Mouse (Mus musculus) stomach, embryonic 15.5 days (tissue): Measurements from ENCODE around the gene Kazald1. TPM values are rescaled to one million over a fixed set of nuclear protein-coding genes. Genes with fewer than 3 reads are reported as not detected.

ENCODE experiments used
- ATAC-seq: fragments of 200-750 bp; cut with Nextera tagmentation; 2 replicates; pipeline ENCODE4 v1.8.0; 2017; ENCODE audit warnings: low read depth, moderate number of reproducible peaks, moderate TSS enrichment; ENCODE audit not compliant: insufficient read depth, low FRiP score
- H3K27ac ChIP-seq: fragments of 300-500 bp; sonication (generic); 2 replicates; pipeline ENCODE4 v1.5.1; 2015; ENCODE audit warnings: mild to moderate bottlenecking, inconsistent platforms
- H3K27me3 ChIP-seq: fragments of 300-500 bp; sonication (generic); replicated peaks from 2 replicates; pipeline ENCODE4 v1.6.1; 2015; ENCODE audit warnings: inconsistent platforms
- H3K36me3 ChIP-seq: fragments of 300-500 bp; sonication (generic); 2 replicates; pipeline ENCODE4 v1.6.1; 2015; ENCODE audit warnings: inconsistent platforms
- H3K4me1 ChIP-seq: fragments of 300-500 bp; sonication (generic); 2 replicates; pipeline ENCODE4 v1.6.1; 2015; ENCODE audit warnings: inconsistent platforms
- H3K4me2 ChIP-seq: fragments of 300-500 bp; sonication (generic); 2 replicates; pipeline ENCODE4 v1.6.1; 2015; ENCODE audit warnings: mild to moderate bottlenecking, inconsistent platforms
- H3K4me3 ChIP-seq: fragments of 300-500 bp; sonication (generic); replicated peaks from 2 replicates; pipeline ENCODE4 v1.5.1; 2015; ENCODE audit warnings: inconsistent platforms
- H3K9ac ChIP-seq: fragments of 300-500 bp; sonication (generic); 2 replicates; pipeline ENCODE4 v1.6.1; 2015; ENCODE audit warnings: inconsistent platforms
- H3K9me3 ChIP-seq: fragments of 300-500 bp; sonication (generic); 2 replicates; pipeline ENCODE4 v1.6.1; 2016; ENCODE audit warnings: inconsistent platforms
- WGBS: fragments of 180-500 bp; shearing (Covaris S2); methylation state at CpG from one replicate; pipeline ENCODE4 v1.1.7; 2015; 5-methylcytosine and 5-hydroxymethylcytosine counted together
- polyA plus RNA-seq: library from polyadenylated mRNA; unstranded; fragments of >200 nt; fragmentation: Nextera tagmentation; extraction: Ambion mirVana; gene quantifications from 2 replicates; pipeline ENCODE4 v1.2.1, GENCODE M21; 2015

Kazald1 gene
- polyA plus RNA-seq, result 49.2 and 50.1 TPM in 2 replicates

DNA sequence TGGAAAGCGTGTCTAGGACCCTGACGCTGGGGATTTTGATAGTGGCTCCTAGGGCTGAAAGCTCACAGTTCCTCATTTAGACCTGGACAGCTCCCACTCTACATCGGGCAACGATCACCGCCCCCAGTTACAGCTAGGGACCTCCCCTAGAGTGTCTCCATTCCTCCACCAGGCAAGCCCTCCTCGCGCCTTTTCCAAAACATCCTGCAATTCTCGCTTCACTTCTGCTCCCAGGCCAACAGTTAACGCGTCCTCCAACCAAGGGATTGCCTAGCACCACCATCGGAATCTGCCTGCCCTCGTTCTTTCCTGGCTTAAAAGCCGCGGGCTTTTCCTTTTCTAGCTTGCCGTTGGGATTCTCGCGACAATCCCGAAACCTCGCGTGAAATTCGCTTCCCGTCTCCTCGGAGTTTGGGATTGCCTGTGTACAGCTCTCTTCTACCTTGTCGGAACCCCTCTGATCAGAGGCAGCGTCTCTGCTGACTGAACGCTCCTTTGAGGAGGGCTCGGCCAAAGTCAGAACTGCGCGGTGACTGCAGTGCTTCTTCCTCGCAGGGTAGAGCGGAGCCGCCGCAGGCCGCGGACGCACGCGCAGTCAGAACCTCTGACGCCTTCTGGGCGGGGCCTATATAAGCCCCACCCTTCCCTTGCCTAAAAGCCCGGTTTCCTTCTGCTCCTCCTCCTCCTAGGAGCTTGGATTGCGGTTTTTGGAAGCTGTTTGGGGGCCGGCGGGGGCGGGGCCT lies at the start of gene Kazald1:
TSS of gene Kazald1 (plus strand) at position 662 of the 743 bp plus-strand sequence.
- peak within 1 kb of the TSS; percentile 97 for H3K4me2 ChIP-seq
- peak within 1 kb of the TSS; percentile 97 for H3K27ac ChIP-seq
- ATAC-seq, result peak; percentile 86
- peak within 1 kb of the TSS; percentile 89 for H3K9ac ChIP-seq
- H3K27me3 ChIP-seq, result peaks cover 38% of the 10 kb centered on the region
- peak within 1 kb of the TSS; percentile 78 for H3K4me3 ChIP-seq
- peaks cover 41% of the 10 kb centered on the region for H3K4me1 ChIP-seq
- no peaks in the 10 kb centered on the region for H3K9me3 ChIP-seq
- H3K36me3 ChIP-seq, result no peaks in the 10 kb centered on the region
- under 1% methylated on average over 45 of the region's 45 CpGs for WGBS

DNA sequence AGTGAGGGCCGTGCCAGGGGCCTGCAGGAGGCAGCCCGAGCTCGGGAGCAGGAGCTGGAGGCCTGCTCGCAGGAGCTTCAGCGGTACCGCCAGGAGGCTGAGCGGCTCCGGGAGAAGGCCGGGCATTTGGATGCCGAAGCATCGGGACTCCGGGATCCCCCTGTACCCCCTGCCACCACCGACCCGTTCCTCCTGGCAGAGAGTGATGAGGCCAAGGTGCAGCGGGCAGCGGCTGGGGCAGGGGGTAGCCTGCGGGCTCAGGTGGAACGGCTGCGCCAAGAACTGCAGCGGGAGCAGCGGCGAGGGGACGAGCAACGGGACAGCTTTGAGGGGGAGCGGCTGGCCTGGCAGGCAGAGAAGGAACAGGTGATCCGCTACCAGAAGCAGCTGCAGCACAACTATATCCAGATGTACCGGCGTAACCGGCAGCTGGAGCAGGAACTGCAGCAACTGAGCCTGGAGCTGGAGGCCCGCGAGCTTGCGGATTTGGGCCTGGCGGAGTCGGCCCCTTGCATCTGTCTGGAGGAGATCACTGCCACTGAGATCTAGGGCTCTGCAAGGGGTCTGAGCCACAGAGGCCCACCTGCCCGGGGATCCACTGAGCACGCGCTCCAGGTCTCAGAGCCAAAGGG lies 49.0 kb upstream of the Kazald1 start:
- Histone ChIP-seq H3K4me1 (peaks cover 33% of the 10 kb centered on the region), H3K27ac (no peak overlapping the region), H3K27me3 (no peaks in the 10 kb centered on the region), H3K4me2 (no peak overlapping the region), H3K9ac (no peak overlapping the region), H3K36me3 (peaks cover 38% of the 10 kb centered on the region), H3K4me3 (no peak overlapping the region), H3K9me3 (no peaks in the 10 kb centered on the region)
- no peak for ATAC-seq
- WGBS, result 87% methylated on average over 37 of the region's 37 CpGs

DNA sequence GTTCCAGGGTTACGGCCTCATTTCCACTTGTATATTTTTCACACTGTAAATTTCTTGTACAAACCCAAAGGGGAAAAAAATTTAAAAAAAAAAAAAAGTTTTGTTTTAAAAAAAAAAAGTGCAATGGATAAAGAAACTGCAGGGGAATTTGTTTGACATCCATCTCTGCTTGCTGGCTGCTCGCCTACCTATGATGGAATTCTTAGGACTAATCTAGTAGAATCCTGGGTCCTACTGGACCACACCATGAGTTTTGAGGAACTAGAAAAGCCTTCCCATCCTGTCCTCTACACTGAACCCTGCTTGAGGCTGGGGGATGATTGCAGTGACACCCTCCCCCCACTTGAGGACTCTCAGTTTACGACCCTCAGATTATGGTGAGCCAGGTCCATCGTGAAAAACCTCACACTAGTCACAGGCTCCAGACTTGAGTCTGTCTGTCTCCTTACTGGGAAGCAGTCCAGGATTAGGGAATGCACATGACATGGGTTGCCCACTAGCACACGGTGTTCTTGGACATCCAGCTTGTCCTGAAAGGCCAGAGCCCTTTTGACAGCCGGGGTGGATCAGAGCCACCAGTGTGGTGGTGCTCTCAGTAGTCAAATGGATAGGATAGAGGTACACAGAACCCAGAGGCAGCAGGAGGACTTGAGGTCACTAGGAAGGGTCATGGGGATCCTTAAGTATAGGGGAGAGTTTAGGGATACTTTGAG lies 47.9 kb upstream of the Kazald1 start:
- H3K4me2 ChIP-seq, result no peak overlapping the region
- no peaks in the 10 kb centered on the region for H3K27me3 ChIP-seq
- 70% methylated on average over 6 of the region's 6 CpGs for WGBS
- no peaks in the 10 kb centered on the region for H3K9me3 ChIP-seq
- ATAC-seq, result no peak
- H3K36me3 ChIP-seq, result peaks cover 38% of the 10 kb centered on the region
- H3K4me1 ChIP-seq, result peaks cover 25% of the 10 kb centered on the region
- no peak overlapping the region for H3K27ac ChIP-seq
- H3K4me3 ChIP-seq, result no peak overlapping the region
- no peak overlapping the region for H3K9ac ChIP-seq

DNA sequence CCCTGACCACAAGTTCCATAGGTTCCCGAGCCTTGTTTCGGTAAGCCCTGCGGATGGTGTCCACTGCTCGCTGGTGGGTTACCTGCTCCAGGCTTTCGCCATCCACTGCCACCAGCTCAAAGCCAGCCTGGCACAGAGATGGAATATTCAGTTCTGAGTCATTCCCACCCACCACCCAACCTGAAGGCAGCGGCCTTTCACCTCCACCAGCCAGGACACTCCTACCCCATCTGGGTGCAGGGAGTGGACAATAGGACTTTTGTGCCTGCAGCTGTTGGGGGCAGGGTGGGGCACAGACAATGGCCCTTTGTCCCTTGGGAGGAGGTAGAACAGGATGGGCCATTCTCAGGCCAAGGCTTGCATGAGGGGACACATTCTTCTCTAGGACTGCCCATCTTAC lies 47.2 kb upstream of the Kazald1 start:
- peaks cover 34% of the 10 kb centered on the region for H3K36me3 ChIP-seq
- H3K27ac ChIP-seq, result no peak overlapping the region
- ATAC-seq, result no peak
- no peak overlapping the region for H3K4me3 ChIP-seq
- peaks cover 32% of the 10 kb centered on the region for H3K4me1 ChIP-seq
- H3K27me3 ChIP-seq, result no peaks in the 10 kb centered on the region
- H3K4me2 ChIP-seq, result no peak overlapping the region
- H3K9ac ChIP-seq, result no peak overlapping the region
- 84% methylated on average over 6 of the region's 6 CpGs for WGBS
- no peaks in the 10 kb centered on the region for H3K9me3 ChIP-seq

DNA sequence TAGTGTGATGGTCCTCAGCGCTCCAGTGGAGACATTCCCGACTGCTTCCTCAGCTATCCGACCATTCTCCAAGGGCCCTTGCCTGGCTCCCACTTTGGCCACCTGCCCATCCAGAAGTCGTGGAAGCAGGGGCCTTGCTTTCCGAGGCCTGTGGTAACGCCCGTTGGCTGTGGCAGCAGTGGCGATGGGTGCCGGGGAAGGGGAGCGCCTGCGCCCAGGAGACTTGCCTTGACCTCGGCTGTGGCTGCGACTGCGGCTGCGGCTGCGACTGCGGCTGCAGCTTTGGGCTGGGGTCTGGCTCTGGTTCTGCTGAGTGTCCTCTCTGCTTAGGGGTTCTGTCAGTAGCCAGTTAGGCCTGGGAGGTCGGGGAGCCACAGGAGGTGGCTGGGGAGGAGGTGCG lies 46.3 kb upstream of the Kazald1 start:
- Histone ChIP-seq H3K27ac (no peak overlapping the region), H3K27me3 (no peaks in the 10 kb centered on the region), H3K4me3 (no peak overlapping the region), H3K4me2 (no peak overlapping the region), H3K9ac (no peak overlapping the region), H3K4me1 (peaks cover 32% of the 10 kb centered on the region), H3K36me3 (peaks cover 29% of the 10 kb centered on the region), H3K9me3 (no peaks in the 10 kb centered on the region)
- no peak for ATAC-seq
- 65% methylated on average over 19 of the region's 19 CpGs for whole genome bisulfite sequencing

DNA sequence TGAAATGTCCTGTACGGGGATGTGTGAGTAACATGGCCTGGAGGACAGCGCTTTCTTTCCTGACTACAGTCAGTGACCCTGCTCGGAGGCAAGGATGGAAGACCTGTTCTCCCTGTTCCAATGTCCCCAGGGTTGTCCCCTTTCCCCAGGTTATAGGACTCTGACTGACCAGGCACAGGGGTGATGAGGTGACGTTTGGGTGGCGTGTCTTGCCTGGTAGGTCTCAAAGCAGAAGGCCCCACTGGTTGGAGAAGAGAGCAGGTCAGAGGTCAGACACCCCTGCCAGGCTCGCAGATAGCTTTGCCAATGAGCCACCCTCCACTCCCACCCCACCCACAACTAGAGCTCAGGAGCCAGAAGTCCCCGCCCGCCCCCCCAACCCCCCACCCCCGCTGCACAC lies 45.5 kb upstream of the Kazald1 start:
- no peak overlapping the region for H3K9ac ChIP-seq
- peaks cover 32% of the 10 kb centered on the region for H3K4me1 ChIP-seq
- H3K36me3 ChIP-seq, result peaks cover 23% of the 10 kb centered on the region
- ATAC-seq, result no peak
- H3K4me3 ChIP-seq, result no peak overlapping the region
- no peak overlapping the region for H3K27ac ChIP-seq
- H3K4me2 ChIP-seq, result no peak overlapping the region
- no peaks in the 10 kb centered on the region for H3K27me3 ChIP-seq
- 56% methylated on average over 9 of the region's 9 CpGs for WGBS
- H3K9me3 ChIP-seq, result no peaks in the 10 kb centered on the region

DNA sequence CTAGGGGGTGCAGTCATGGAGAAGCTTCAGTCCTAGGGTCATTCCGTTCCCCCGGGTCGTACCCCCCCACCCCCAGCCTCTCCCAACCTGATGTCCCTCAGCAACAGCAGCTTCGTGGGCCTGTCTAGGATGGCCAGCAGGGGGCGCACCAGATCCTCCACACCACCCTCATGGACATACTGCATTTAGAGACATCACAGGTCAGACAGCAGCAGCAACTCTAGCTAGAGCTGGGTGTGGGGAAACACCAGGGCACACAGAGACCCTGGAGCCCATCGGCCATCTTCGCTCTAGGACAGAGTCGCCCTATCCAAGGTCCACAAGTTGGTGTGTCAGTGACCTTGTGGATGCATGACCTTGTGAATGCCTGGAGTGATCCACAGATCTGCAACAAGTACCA lies 44.9 kb upstream of the Kazald1 start:
- Histone ChIP-seq H3K27me3 (no peaks in the 10 kb centered on the region), H3K4me2 (no peak overlapping the region), H3K4me1 (peaks cover 32% of the 10 kb centered on the region), H3K4me3 (no peak overlapping the region), H3K36me3 (peaks cover 18% of the 10 kb centered on the region), H3K9ac (no peak overlapping the region), H3K27ac (no peak overlapping the region), H3K9me3 (no peaks in the 10 kb centered on the region)
- WGBS, result 29% methylated on average over 8 of the region's 8 CpGs
- no peak for ATAC-seq

DNA sequence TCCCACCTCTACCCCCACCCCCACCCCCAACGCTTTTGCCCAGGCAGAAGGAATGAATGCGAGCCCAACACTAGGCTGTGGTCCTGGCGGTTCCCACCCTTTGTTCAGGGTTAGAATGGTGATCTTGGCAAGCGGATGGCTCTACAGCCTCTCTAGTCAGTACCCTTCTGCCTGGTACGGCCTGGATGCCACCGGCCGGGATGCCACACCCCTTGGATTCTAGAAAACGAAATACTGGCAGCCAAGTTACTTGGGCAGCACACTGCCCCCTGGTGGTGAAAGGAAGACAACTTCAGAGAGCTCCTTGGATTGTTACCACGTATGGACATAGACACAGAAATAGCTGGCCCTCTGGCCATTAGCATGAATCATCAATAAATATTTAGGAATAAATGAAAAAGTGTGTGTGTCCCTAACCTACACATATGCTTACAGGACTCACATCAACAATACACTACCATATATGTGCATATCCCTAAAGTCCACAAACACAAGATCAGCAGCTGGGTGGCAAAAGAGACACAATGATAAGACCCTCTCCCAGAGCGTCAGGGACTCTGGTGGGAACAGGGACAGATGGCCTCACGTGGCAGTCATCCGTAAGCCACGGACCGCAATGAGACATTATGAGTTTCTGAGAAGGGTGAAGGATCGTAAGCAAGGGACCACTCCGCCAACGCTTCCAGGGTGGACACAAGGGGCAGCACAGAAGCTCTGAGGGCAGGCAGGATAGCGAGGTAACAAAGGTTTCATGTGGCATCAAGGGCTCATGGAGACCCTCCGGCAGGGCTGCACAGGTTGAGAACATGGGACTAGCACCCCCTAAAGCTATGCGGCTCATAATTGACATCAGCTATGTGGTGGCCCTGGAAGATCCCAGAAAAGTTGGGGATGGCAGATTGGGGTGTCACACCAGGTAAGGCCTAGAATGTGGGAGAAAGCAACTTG lies 44.0 kb upstream of the Kazald1 start:
- H3K9me3 ChIP-seq, result no peaks in the 10 kb centered on the region
- H3K27me3 ChIP-seq, result no peaks in the 10 kb centered on the region
- no peak for ATAC-seq
- peak overlapping the region; percentile 47 for H3K4me2 ChIP-seq
- WGBS, result 42% methylated on average over 20 of the region's 20 CpGs
- H3K36me3 ChIP-seq, result peaks cover 10% of the 10 kb centered on the region
- H3K9ac ChIP-seq, result no peak overlapping the region
- peaks cover 32% of the 10 kb centered on the region for H3K4me1 ChIP-seq
- H3K27ac ChIP-seq, result no peak overlapping the region
- H3K4me3 ChIP-seq, result no peak overlapping the region

DNA sequence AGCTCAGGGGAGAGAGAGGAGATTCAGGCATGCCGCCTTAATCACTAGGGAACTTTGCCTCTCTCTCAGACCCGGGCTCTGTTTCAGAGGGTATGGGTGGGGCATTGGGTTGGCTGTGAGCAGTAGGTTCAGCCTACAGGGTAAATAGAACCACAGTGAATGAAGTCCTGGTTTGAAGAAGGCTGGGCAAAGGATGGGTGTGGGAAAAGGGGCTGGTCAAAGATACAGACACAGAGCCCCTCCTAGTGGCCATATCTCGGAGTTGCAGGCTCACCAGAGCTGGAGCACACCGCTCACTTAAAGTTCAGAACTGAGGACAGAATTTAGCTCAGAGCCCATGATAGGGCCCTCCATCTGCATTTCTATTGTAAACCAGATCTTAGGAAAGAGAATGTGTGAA lies 43.3 kb upstream of the Kazald1 start:
- Histone ChIP-seq H3K27me3 (no peaks in the 10 kb centered on the region), H3K4me2 (no peak overlapping the region), H3K9ac (no peak overlapping the region), H3K9me3 (no peaks in the 10 kb centered on the region), H3K4me1 (peaks cover 32% of the 10 kb centered on the region), H3K27ac (no peak overlapping the region), H3K36me3 (0 out of 2 replicates have a peak, but pooled peaks cover 3% of the 10 kb centered on the region), H3K4me3 (no peak overlapping the region)
- WGBS, result 15% methylated on average over 4 of the region's 4 CpGs
- peak; percentile 76 for ATAC-seq

DNA sequence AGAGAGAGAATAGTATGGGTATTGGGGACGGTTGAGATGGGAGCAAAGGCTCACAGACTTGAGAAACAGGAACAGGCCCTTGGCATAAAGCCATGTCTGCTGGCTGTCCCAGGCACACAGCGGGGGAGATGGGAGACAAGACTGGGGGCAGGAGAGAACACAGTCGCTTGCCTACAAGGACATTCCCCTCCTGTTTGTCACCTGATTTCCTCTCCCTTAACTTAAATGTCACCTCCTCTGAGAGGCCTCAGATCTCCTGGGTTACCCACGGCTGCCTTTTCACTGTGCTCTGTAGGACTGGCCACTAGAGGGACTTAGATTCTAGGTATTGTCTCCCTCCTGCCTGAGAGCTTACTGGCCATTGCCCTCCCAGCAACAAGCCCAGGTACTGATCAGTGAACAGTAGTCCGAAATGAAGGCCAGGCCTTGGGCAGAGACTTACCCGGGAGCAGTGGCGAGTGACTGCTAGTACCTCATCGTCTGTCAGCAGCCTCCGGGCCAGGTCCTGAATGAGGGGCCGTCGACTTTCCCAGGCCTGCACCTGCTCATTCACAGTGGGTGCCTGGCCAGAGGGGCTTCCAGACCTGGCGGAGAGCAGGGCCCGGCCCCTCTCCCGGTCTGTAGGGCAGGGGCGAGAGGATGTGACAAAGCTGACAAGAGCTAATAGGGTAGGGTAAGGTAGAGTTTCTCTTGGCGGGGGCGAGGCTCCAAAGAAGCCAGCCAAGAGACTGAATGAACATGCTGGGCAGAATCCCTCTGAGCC lies 42.3 kb upstream of the Kazald1 start:
- Histone ChIP-seq H3K27ac (no peak overlapping the region), H3K4me1 (peaks cover 27% of the 10 kb centered on the region), H3K4me3 (no peak overlapping the region), H3K9ac (no peak overlapping the region), H3K27me3 (no peaks in the 10 kb centered on the region), H3K4me2 (no peak overlapping the region), H3K36me3 (no peaks in the 10 kb centered on the region), H3K9me3 (no peaks in the 10 kb centered on the region)
- WGBS, result 55% methylated on average over 17 of the region's 17 CpGs
- ATAC-seq, result no peak

DNA sequence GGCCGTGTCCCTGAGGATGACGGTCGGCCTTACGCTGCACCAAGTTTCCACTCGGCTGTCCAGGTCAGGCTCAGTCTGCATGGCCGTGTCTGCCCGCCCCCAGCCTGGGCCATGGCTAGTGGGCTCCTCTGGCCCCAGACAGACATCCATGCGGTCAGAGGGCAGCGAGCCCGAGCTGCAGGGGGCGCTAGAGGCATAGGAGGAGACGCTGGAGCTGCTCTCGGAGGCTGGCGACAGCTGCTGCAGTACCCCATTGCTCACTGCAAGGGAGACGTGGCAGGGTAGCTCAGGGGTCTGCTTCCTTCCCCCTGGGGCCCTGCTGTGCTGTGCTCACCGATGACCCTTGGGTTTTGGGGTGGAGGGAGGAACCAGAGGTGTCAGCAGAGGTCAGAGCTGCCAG lies 38.2 kb upstream of the Kazald1 start:
- H3K36me3 ChIP-seq, result no peaks in the 10 kb centered on the region
- no peaks in the 10 kb centered on the region for H3K9me3 ChIP-seq
- no peak overlapping the region for H3K27ac ChIP-seq
- ATAC-seq, result no peak
- H3K27me3 ChIP-seq, result peaks cover 10% of the 10 kb centered on the region; the same call in 1 of the 2 replicates
- H3K4me3 ChIP-seq, result no peak overlapping the region
- no peak overlapping the region for H3K9ac ChIP-seq
- H3K4me2 ChIP-seq, result no peak overlapping the region
- WGBS, result 35% methylated on average over 16 of the region's 16 CpGs
- H3K4me1 ChIP-seq, result peaks cover 7% of the 10 kb centered on the region; the same call in 1 of the 2 replicates
